Mouse (Mus musculus) adrenal gland, postnatal 10 days (tissue): ENCODE results near the gene Lix1. TPM values are rescaled to one million over a fixed set of nuclear protein-coding genes. Genes with fewer than 3 reads are reported as not detected.
"Not testable (repeated sequence)": the region's sequence is repeated elsewhere in the genome, so short reads cannot be mapped to it uniquely, and the experiment has no call there.

Experiments
- DNase-seq: peaks from one replicate; pipeline ENCODE4 v3.0.0; 2021; ENCODE audit warnings: mixed read lengths
- total RNA-seq, 2 experiments: library from RNA; stranded (reverse); gene quantifications; 2 replicates each; pipeline ENCODE4 v1.2.3; 2021

Lix1 gene
- total RNA-seq, 2 experiments from 2014 or later: 7.7 to 10.5 TPM

GRCm38 (mm10) chr17:17412176-17412575 is 9.7 kb downstream of the Lix1 start:
- DNase-seq: no peak

GRCm38 (mm10) chr17:17414206-17414605 is 11.7 kb downstream of the Lix1 start:
- no peak for DNase-seq

- no peak for DNase-seq
Observed at GRCm38 (mm10) chr17:17424609-17425307, 22.3 kb downstream of the Lix1 start.

GRCm38 (mm10) chr17:17425308-17425813 is 22.9 kb downstream of the Lix1 start:
- no peak for DNase-seq

- no peak for DNase-seq
Observed at GRCm38 (mm10) chr17:17425906-17426305, 23.4 kb downstream of the Lix1 start.

- no peak for DNase-seq
Observed at GRCm38 (mm10) chr17:17428888-17429287, 26.4 kb downstream of the Lix1 start.

GRCm38 (mm10) chr17:17433679-17434078 is 31.2 kb downstream of the Lix1 start:
- DNase-seq: no peak

- no peak for DNase-seq
Observed at GRCm38 (mm10) chr17:17438576-17439191, 36.2 kb downstream of the Lix1 start.

GRCm38 (mm10) chr17:17441876-17442498 is 39.5 kb downstream of the Lix1 start:
- no peak for DNase-seq

GRCm38 (mm10) chr17:17444297-17444886 is 41.9 kb downstream of the Lix1 start:
- no peak for DNase-seq

GRCm38 (mm10) chr17:17446683-17447082 is 44.2 kb downstream of the Lix1 start:
- DNase-seq: no peak

- DNase-seq: peak; percentile 2
Observed at GRCm38 (mm10) chr17:17447821-17448220, 45.3 kb downstream of the Lix1 start.

- DNase-seq: peak; percentile 66
Observed at GRCm38 (mm10) chr17:17448737-17449440, 46.4 kb downstream of the Lix1 start.

GRCm38 (mm10) chr17:17449441-17449770 is 46.9 kb downstream of the Lix1 start:
- peak; percentile 25 for DNase-seq

GRCm38 (mm10) chr17:17451102-17451501 is 48.6 kb downstream of the Lix1 start:
- DNase-seq: no peak

- no peak for DNase-seq
Observed at GRCm38 (mm10) chr17:17452617-17453016, 50.1 kb downstream of the Lix1 start.

- DNase-seq: no peak
Observed at GRCm38 (mm10) chr17:17454573-17454972, 52.1 kb downstream of the Lix1 start.

GRCm38 (mm10) chr17:17485789-17486188 is 83.3 kb downstream of the Lix1 start:
- DNase-seq: no peak

- DNase-seq: peak; percentile 7
Observed at GRCm38 (mm10) chr17:17490820-17491621, 88.5 kb downstream of the Lix1 start.

GRCm38 (mm10) chr17:17491622-17492001 is 89.1 kb downstream of the Lix1 start:
- no peak for DNase-seq

GRCm38 (mm10) chr17:17492116-17492515 is 89.6 kb downstream of the Lix1 start:
- DNase-seq: no peak

- DNase-seq: not testable (repeated sequence)
Observed at GRCm38 (mm10) chr17:17496234-17496633, 93.8 kb downstream of the Lix1 start.
